Mouse (Mus musculus): Measurements from ENCODE around the gene Palm3. TPM values are rescaled to one million over a fixed set of nuclear protein-coding genes. Genes with fewer than 3 reads are reported as not detected.

Palm3 gene
- polyA plus RNA-seq, 1 experiment from 2014 or later, result 0.33 TPM

DNA sequence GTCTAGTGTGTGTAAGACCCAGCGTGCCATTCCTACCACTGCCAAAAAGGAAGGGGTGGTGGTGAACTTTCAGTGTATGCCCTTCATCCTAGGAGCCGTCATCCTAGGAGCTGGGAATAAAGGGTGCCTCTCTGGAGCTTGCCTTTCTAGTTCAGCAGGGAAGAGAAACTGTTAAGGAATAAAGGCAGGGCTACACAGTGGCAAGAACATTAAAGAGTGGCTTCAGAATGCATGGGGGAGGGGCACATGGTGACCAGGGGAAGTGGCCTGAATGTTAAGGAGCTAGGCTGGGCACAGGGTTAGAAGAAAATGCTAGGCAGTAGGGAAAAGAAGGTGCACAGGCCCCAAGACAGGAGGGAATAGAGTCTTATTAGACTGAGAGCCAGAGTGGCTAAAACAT, 48.5 kb downstream of the Palm3 start:
- peaks cover 9% of the 10 kb centered on the region; the same call in 1 of the 2 replicates for H3K4me1 ChIP-seq (ENCODE audit: control insufficient read depth, insufficient read depth, low read length)
- ATAC-seq, result no peak

GRCm38 (mm10) chr8:84070241-84070640, 49.0 kb downstream of the Palm3 start:
- Histone ChIP-seq H3K9ac (ENCODE audit: low read length) (peak overlapping the region; percentile 5; the same call in 1 of the 2 replicates), H3K4me2 (ENCODE audit: low read length) (no peak overlapping the region), H3K36me3 (ENCODE audit: control insufficient read depth, insufficient read depth, low read length) (0 out of 2 replicates have a peak, but pooled peaks cover 1% of the 10 kb centered on the region), H3K27ac (ENCODE audit: low read depth, low read length) (no peak overlapping the region), H3K4me3 (ENCODE audit: low read depth, low read length) (no peak overlapping the region), H3K9me3 (replicated peaks; ENCODE audit: control insufficient read depth, low read length) (no peaks in the 10 kb centered on the region), H3K4me1 (ENCODE audit: control insufficient read depth, insufficient read depth, low read length) (peaks cover 9% of the 10 kb centered on the region; the same call in 1 of the 2 replicates), H3K27me3 (replicated peaks; ENCODE audit: control insufficient read depth, insufficient read depth, low read length) (no peaks in the 10 kb centered on the region)
- no peak for DNase-seq (ENCODE audit: low spot score)
- 88% methylated on average over 5 of the region's 5 CpGs for WGBS
- ATAC-seq, result no peak

More for the DNA sequence above, 48.5 kb downstream of the Palm3 start:
- Histone ChIP-seq H3K27ac (ENCODE audit: low read depth, low read length) (no peak overlapping the region), H3K4me3 (ENCODE audit: low read depth, low read length) (no peak overlapping the region), H3K36me3 (ENCODE audit: control insufficient read depth, insufficient read depth, low read length) (no peaks in the 10 kb centered on the region), H3K27me3 (replicated peaks; ENCODE audit: control insufficient read depth, insufficient read depth, low read length) (no peaks in the 10 kb centered on the region), H3K4me2 (ENCODE audit: low read length) (no peak overlapping the region), H3K9me3 (replicated peaks; ENCODE audit: control insufficient read depth, low read length) (no peaks in the 10 kb centered on the region), H3K9ac (ENCODE audit: low read length) (no peak overlapping the region)
- 46% methylated on average over 2 of the region's 2 CpGs for WGBS
- no peak for DNase-seq (ENCODE audit: low spot score)

GRCm38 (mm10) chr8:84070667-84071066, 49.4 kb downstream of the Palm3 start:
- H3K9me3 ChIP-seq (replicated peaks; ENCODE audit: control insufficient read depth, low read length), result no peaks in the 10 kb centered on the region
- no peak overlapping the region for H3K4me3 ChIP-seq (ENCODE audit: low read depth, low read length)
- 0 out of 2 replicates have a peak, but pooled peaks cover 3% of the 10 kb centered on the region for H3K36me3 ChIP-seq (ENCODE audit: control insufficient read depth, insufficient read depth, low read length)
- H3K27me3 ChIP-seq (replicated peaks; ENCODE audit: control insufficient read depth, insufficient read depth, low read length), result no peaks in the 10 kb centered on the region
- ATAC-seq (no peak), DNase-seq (ENCODE audit: low spot score) (no peak)
- H3K4me2 ChIP-seq (ENCODE audit: low read length), result no peak overlapping the region
- H3K4me1 ChIP-seq (ENCODE audit: control insufficient read depth, insufficient read depth, low read length), result peaks cover 9% of the 10 kb centered on the region; the same call in 1 of the 2 replicates
- H3K9ac ChIP-seq (ENCODE audit: low read length), result 0 out of 2 replicates have a peak overlapping the region, but pooled peaks have one; percentile 5
- H3K27ac ChIP-seq (ENCODE audit: low read depth, low read length), result no peak overlapping the region
- WGBS, result 81% methylated on average over 2 of the region's 2 CpGs

- H3K9ac ChIP-seq (ENCODE audit: low read length), result no peak overlapping the region
- no peaks in the 10 kb centered on the region for H3K9me3 ChIP-seq (replicated peaks; ENCODE audit: control insufficient read depth, low read length)
- ATAC-seq (no peak), DNase-seq (ENCODE audit: low spot score) (no peak)
- H3K4me2 ChIP-seq (ENCODE audit: low read length), result no peak overlapping the region
- peaks cover 9% of the 10 kb centered on the region for H3K36me3 ChIP-seq (ENCODE audit: control insufficient read depth, insufficient read depth, low read length)
- H3K4me1 ChIP-seq (ENCODE audit: control insufficient read depth, insufficient read depth, low read length), result peaks cover 9% of the 10 kb centered on the region; the same call in 1 of the 2 replicates
- no peak overlapping the region for H3K27ac ChIP-seq (ENCODE audit: low read depth, low read length)
- H3K27me3 ChIP-seq (replicated peaks; ENCODE audit: control insufficient read depth, insufficient read depth, low read length), result no peaks in the 10 kb centered on the region
- WGBS, result 79% methylated on average over 3 of the region's 3 CpGs
- H3K4me3 ChIP-seq (ENCODE audit: low read depth, low read length), result no peak overlapping the region
These were observed 50.6 kb downstream of the Palm3 start for GRCm38 (mm10) chr8:84071921-84072320.

DNA sequence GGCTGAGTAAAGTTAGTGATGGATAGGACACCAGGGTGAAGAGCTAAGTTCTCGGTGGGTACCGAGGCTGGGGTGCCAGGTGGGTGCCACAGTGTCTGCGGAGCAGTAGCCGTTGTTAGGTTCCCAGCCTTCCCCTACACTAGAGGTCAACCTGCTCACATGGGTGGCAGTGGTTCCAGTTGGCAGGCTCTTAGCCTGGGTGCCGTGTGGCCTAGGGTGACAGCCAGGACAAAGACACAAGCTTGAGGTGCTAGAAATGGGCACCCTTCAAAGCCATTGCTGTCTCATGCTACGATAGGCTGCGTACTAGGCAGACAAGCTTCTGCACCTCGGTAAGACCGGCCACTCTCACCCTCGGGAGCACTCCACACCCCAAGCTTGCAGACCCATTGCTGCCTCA, 51.0 kb downstream of the Palm3 start:
- Histone ChIP-seq H3K36me3 (ENCODE audit: control insufficient read depth, insufficient read depth, low read length) (peaks cover 12% of the 10 kb centered on the region), H3K9me3 (replicated peaks; ENCODE audit: control insufficient read depth, low read length) (no peaks in the 10 kb centered on the region), H3K27me3 (replicated peaks; ENCODE audit: control insufficient read depth, insufficient read depth, low read length) (no peaks in the 10 kb centered on the region), H3K4me3 (ENCODE audit: low read depth, low read length) (no peak overlapping the region), H3K4me1 (ENCODE audit: control insufficient read depth, insufficient read depth, low read length) (peaks cover 9% of the 10 kb centered on the region; the same call in 1 of the 2 replicates), H3K27ac (ENCODE audit: low read depth, low read length) (no peak overlapping the region), H3K4me2 (ENCODE audit: low read length) (no peak overlapping the region), H3K9ac (ENCODE audit: low read length) (no peak overlapping the region)
- 86% methylated on average over 10 of the region's 10 CpGs for WGBS
- ATAC-seq (no peak), DNase-seq (ENCODE audit: low spot score) (no peak)

DNA sequence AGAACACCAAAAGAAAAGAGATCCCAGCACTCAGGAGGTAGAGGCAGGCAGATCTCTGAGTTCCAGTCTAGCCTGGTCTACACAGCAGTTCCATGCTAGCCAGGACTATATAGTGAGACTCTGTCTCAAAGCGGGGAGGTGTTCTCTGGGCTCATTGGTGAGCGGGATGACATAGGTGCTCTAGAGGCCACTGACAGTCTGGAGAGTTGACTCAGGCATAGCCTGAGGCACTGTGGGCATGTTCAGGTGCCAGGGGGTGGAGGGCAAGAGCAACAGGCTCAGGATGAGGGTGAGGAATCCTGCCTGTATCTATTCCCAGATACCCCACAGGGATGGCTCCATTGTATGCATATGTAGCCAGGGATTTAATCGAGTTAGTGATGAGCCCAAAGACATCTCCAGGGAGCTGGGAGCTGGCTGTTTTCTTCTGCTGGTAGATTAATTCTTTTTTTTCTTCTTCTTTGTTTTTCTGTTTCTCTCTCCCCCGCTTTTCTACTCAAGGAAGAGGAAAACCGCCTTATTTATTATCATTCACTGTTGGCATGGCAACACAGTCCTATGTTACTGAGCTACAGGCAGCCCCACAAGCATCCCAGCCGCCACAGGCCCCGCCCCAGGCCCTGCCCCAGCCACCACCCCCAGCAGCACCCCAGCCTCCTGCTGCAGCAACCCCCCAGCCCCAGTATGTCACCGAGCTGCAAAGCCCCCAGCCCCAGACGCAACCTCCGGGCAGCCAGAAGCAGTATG, 52.1 kb downstream of the Palm3 start:
- peak; percentile 53 for DNase-seq (ENCODE audit: low spot score)
- WGBS, result 40% methylated on average over 9 of the region's 10 CpGs
- H3K36me3 ChIP-seq (ENCODE audit: control insufficient read depth, insufficient read depth, low read length), result peaks cover 17% of the 10 kb centered on the region
- no peak overlapping the region for H3K4me2 ChIP-seq (ENCODE audit: low read length)
- no peak overlapping the region for H3K4me3 ChIP-seq (ENCODE audit: low read depth, low read length)
- peak overlapping the region; percentile 38; the same call in 1 of the 2 replicates for H3K9ac ChIP-seq (ENCODE audit: low read length)
- peak; percentile 40 for ATAC-seq
- H3K27ac ChIP-seq (ENCODE audit: low read depth, low read length), result peak overlapping the region; percentile 77
- no peaks in the 10 kb centered on the region for H3K9me3 ChIP-seq (replicated peaks; ENCODE audit: control insufficient read depth, low read length)
- H3K4me1 ChIP-seq (ENCODE audit: control insufficient read depth, insufficient read depth, low read length), result peaks cover 6% of the 10 kb centered on the region; the same call in 1 of the 2 replicates
- H3K27me3 ChIP-seq (replicated peaks; ENCODE audit: control insufficient read depth, insufficient read depth, low read length), result no peaks in the 10 kb centered on the region

DNA sequence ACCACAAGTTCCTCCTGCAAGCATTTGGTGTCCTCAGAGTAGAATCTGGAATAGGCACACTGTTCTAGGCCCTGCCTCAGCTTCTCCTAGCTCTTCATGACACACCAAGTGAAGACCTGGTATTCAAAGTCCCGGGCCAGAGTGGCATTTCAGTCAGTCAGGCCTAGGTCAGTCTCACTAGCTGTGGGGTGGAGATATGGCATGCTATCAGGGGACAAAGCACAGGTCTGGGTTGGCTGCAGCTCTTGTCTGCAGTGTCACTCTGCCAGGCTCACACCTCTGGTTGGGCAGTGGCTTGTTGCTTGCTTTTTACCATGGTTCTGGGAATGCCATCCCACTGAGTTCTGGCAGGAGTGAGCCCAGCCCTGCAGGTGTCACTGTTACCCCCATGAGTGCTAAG, 55.1 kb downstream of the Palm3 start:
- WGBS, result 77% methylated on average over 1 of the region's 1 CpGs
- no peak overlapping the region for H3K4me3 ChIP-seq (ENCODE audit: low read depth, low read length)
- ATAC-seq (no peak), DNase-seq (ENCODE audit: low spot score) (no peak)
- no peaks in the 10 kb centered on the region for H3K9me3 ChIP-seq (replicated peaks; ENCODE audit: control insufficient read depth, low read length)
- H3K9ac ChIP-seq (ENCODE audit: low read length), result no peak overlapping the region
- H3K27me3 ChIP-seq (replicated peaks; ENCODE audit: control insufficient read depth, insufficient read depth, low read length), result no peaks in the 10 kb centered on the region
- peaks cover 4% of the 10 kb centered on the region; the same call in 1 of the 2 replicates for H3K4me1 ChIP-seq (ENCODE audit: control insufficient read depth, insufficient read depth, low read length)
- peaks cover 40% of the 10 kb centered on the region for H3K36me3 ChIP-seq (ENCODE audit: control insufficient read depth, insufficient read depth, low read length)
- H3K4me2 ChIP-seq (ENCODE audit: low read length), result no peak overlapping the region
- H3K27ac ChIP-seq (ENCODE audit: low read depth, low read length), result no peak overlapping the region

- ATAC-seq (no peak), DNase-seq (ENCODE audit: low spot score) (no peak)
- Histone ChIP-seq H3K9me3 (replicated peaks; ENCODE audit: control insufficient read depth, low read length) (no peaks in the 10 kb centered on the region), H3K4me2 (ENCODE audit: low read length) (no peak overlapping the region), H3K4me1 (ENCODE audit: control insufficient read depth, insufficient read depth, low read length) (peaks cover 4% of the 10 kb centered on the region; the same call in 1 of the 2 replicates), H3K9ac (ENCODE audit: low read length) (no peak overlapping the region), H3K27ac (ENCODE audit: low read depth, low read length) (no peak overlapping the region), H3K4me3 (ENCODE audit: low read depth, low read length) (no peak overlapping the region), H3K36me3 (ENCODE audit: control insufficient read depth, insufficient read depth, low read length) (peaks cover 43% of the 10 kb centered on the region), H3K27me3 (replicated peaks; ENCODE audit: control insufficient read depth, insufficient read depth, low read length) (no peaks in the 10 kb centered on the region)
- 93% methylated on average over 3 of the region's 3 CpGs for WGBS
These were observed 55.6 kb downstream of the Palm3 start for GRCm38 (mm10) chr8:84076849-84077248.

- DNase-seq (ENCODE audit: low spot score) (no peak), ATAC-seq (no peak)
- Histone ChIP-seq H3K27me3 (replicated peaks; ENCODE audit: control insufficient read depth, insufficient read depth, low read length) (no peaks in the 10 kb centered on the region), H3K9ac (ENCODE audit: low read length) (no peak overlapping the region), H3K27ac (ENCODE audit: low read depth, low read length) (no peak overlapping the region), H3K4me3 (ENCODE audit: low read depth, low read length) (no peak overlapping the region), H3K4me2 (ENCODE audit: low read length) (no peak overlapping the region), H3K36me3 (ENCODE audit: control insufficient read depth, insufficient read depth, low read length) (peaks cover 66% of the 10 kb centered on the region), H3K9me3 (replicated peaks; ENCODE audit: control insufficient read depth, low read length) (no peaks in the 10 kb centered on the region), H3K4me1 (ENCODE audit: control insufficient read depth, insufficient read depth, low read length) (no peaks in the 10 kb centered on the region)
- WGBS, result 88% methylated on average over 5 of the region's 5 CpGs
These were observed 57.9 kb downstream of the Palm3 start for GRCm38 (mm10) chr8:84079206-84079605.

Data from forebrain, embryonic 14.5 days (tissue).